Mouse (Mus musculus) liver, adult 2 months (tissue): Measurements from ENCODE around the gene Lcmt2. TPM values are rescaled to one million over a fixed set of nuclear protein-coding genes. Genes with fewer than 3 reads are reported as not detected.
"Not testable (repeated sequence)": the region's sequence is repeated elsewhere in the genome, so short reads cannot be mapped to it uniquely, and the experiment has no call there.

Experiments
- DNase-seq: peaks from one replicate; pipeline ENCODE4 v3.0.0-alpha.2; 2011; ENCODE audit warnings: low read depth, low spot score; ENCODE audit errors: extremely low read depth
- H3K27ac ChIP-seq: fragments of 200-500 bp; replicated peaks from 2 replicates; pipeline ENCODE4 v1.5.1; 2012; ENCODE audit warnings: low read depth, mild to moderate bottlenecking, control low read depth, inconsistent platforms, low read length; ENCODE audit not compliant: insufficient read depth
- H3K27me3 ChIP-seq: fragments of 200-500 bp; 2 replicates; pipeline ENCODE4 v1.6.1; 2012; ENCODE audit warnings: mild to moderate bottlenecking, moderate library complexity, low read length, inconsistent platforms; ENCODE audit not compliant: control insufficient read depth, insufficient read depth
- H3K36me3 ChIP-seq: fragments of 200-500 bp; 2 replicates; pipeline ENCODE4 v1.6.1; 2012; ENCODE audit warnings: low read length, inconsistent platforms; ENCODE audit not compliant: control insufficient read depth, insufficient read depth
- H3K4me1 ChIP-seq: fragments of 200-500 bp; 2 replicates; pipeline ENCODE4 v1.6.1; 2011; ENCODE audit warnings: low read length; ENCODE audit not compliant: control insufficient read depth, insufficient read depth
- H3K4me3 ChIP-seq: fragments of 200-500 bp; 2 replicates; pipeline ENCODE4 v1.5.1; 2011; ENCODE audit warnings: low read depth, mild to moderate bottlenecking, control low read depth, low read length, moderate library complexity; ENCODE audit not compliant: insufficient read depth
- H3K79me2 ChIP-seq: fragments of 200-500 bp; 2 replicates; pipeline ENCODE4 v1.6.1; 2012; ENCODE audit warnings: inconsistent platforms, mild to moderate bottlenecking, low read length, moderate library complexity; ENCODE audit not compliant: control insufficient read depth, insufficient read depth
- H3K9ac ChIP-seq: fragments of 200-500 bp; 2 replicates; pipeline ENCODE4 v1.6.1; 2012; ENCODE audit warnings: low read depth, mild to moderate bottlenecking, control low read depth, inconsistent platforms, low read length
- CTCF ChIP-seq: fragments of 200-500 bp; IDR thresholded peaks from 2 replicates; pipeline ENCODE4 v1.5.1; 2011; ENCODE audit warnings: low read depth, low read length, control low read depth
- POLR2A ChIP-seq: fragments of 200-500 bp; IDR thresholded peaks from 2 replicates; pipeline ENCODE4 v1.6.1; 2011; ENCODE audit warnings: low read length, control low read depth; ENCODE audit not compliant: insufficient read depth; ENCODE audit errors: extremely low read depth
- WGBS: fragments of 180-500 bp; shearing (Covaris S2); methylation state at CpG from one replicate; pipeline ENCODE4 v1.1.7; 2018; 5-methylcytosine and 5-hydroxymethylcytosine counted together
- polyA plus RNA-seq: library from polyadenylated mRNA; depleted of rRNA; stranded (reverse); fragments of >200 nt; gene quantifications from 2 replicates; pipeline ENCODE4 v1.2.3, GENCODE M21; 2012
- total RNA-seq: library from RNA; depleted of rRNA; stranded (reverse); fragments of >200 nt; gene quantifications from 2 replicates; pipeline ENCODE4 v1.2.3, GENCODE M21; 2014

Gene Lcmt2
- total and polyA plus RNA-seq, 2 experiments: 5.2 to 9.1 TPM

- Histone ChIP-seq H3K79me2 (peaks cover 2% of the 10 kb centered on the region; the same call in 1 of the 2 replicates), H3K36me3 (no peaks in the 10 kb centered on the region), H3K27ac (no peak overlapping the region), H3K4me1 (peaks cover 3% of the 10 kb centered on the region), H3K9ac (no peak overlapping the region), H3K4me3 (no peak overlapping the region), H3K27me3 (no peaks in the 10 kb centered on the region)
- DNase-seq: no peak
- WGBS: 76% methylated on average over 1 of the region's 1 CpGs
- TF ChIP-seq CTCF: no peak
- TF ChIP-seq POLR2A: no peak
These were observed 7.6 kb downstream of the Lcmt2 start for GRCm38 (mm10) chr2:121132822-121133221.

GRCm38 (mm10) chr2:121128865-121129620 lies 11.4 kb downstream of the Lcmt2 start:
- Histone ChIP-seq H3K27me3 (no peaks in the 10 kb centered on the region), H3K4me3 (no peak overlapping the region), H3K9ac (no peak overlapping the region), H3K4me1 (no peaks in the 10 kb centered on the region), H3K36me3 (no peaks in the 10 kb centered on the region), H3K27ac (no peak overlapping the region), H3K79me2 (no peaks in the 10 kb centered on the region)
- no peak for TF ChIP-seq CTCF
- no peak for TF ChIP-seq POLR2A
- DNase-seq: no peak
- 66% methylated on average over 9 of the region's 9 CpGs for WGBS

GRCm38 (mm10) chr2:121127536-121127935 lies 12.9 kb downstream of the Lcmt2 start:
- 21% methylated on average over 1 of the region's 1 CpGs for WGBS
- H3K27me3 ChIP-seq: no peaks in the 10 kb centered on the region

GRCm38 (mm10) chr2:121126302-121126701 lies 14.2 kb downstream of the Lcmt2 start:
- H3K4me3 ChIP-seq, H3K4me1 ChIP-seq, H3K27ac ChIP-seq, DNase-seq, H3K79me2 ChIP-seq, H3K36me3 ChIP-seq, H3K27me3 ChIP-seq, H3K9ac ChIP-seq: not testable (repeated sequence)
- WGBS: 95% methylated on average over 5 of the region's 5 CpGs

More at GRCm38 (mm10) chr2:121127536-121127935, 12.9 kb downstream of the Lcmt2 start:
- no peaks in the 10 kb centered on the region for H3K4me1 ChIP-seq
- TF ChIP-seq CTCF: no peak
- no peak for TF ChIP-seq POLR2A
- no peak overlapping the region for H3K9ac ChIP-seq
- no peak overlapping the region for H3K4me3 ChIP-seq
- DNase-seq: no peak
- no peaks in the 10 kb centered on the region for H3K79me2 ChIP-seq
- no peaks in the 10 kb centered on the region for H3K36me3 ChIP-seq
- H3K27ac ChIP-seq: no peak overlapping the region

- Histone ChIP-seq H3K4me1 (no peaks in the 10 kb centered on the region), H3K36me3 (no peaks in the 10 kb centered on the region), H3K9ac (no peak overlapping the region), H3K27ac (no peak overlapping the region), H3K79me2 (no peaks in the 10 kb centered on the region), H3K27me3 (no peaks in the 10 kb centered on the region), H3K4me3 (no peak overlapping the region)
- DNase-seq: no peak
- whole genome bisulfite sequencing: 88% methylated on average over 3 of the region's 3 CpGs
- no peak for TF ChIP-seq POLR2A
- TF ChIP-seq CTCF: no peak
These were observed 21.2 kb downstream of the Lcmt2 start for GRCm38 (mm10) chr2:121119260-121119659.

GRCm38 (mm10) chr2:121115418-121115817 lies 25.0 kb downstream of the Lcmt2 start:
- H3K79me2 ChIP-seq: no peaks in the 10 kb centered on the region
- WGBS: 83% methylated on average over 2 of the region's 2 CpGs
- no peaks in the 10 kb centered on the region for H3K4me1 ChIP-seq
- H3K27ac ChIP-seq: no peak overlapping the region
- no peak for DNase-seq
- H3K27me3 ChIP-seq: no peaks in the 10 kb centered on the region
- no peaks in the 10 kb centered on the region for H3K36me3 ChIP-seq
- no peak overlapping the region for H3K9ac ChIP-seq
- H3K4me3 ChIP-seq: no peak overlapping the region
- TF ChIP-seq POLR2A: no peak
- no peak for TF ChIP-seq CTCF
